Mouse (Mus musculus): ENCODE measurements at regions not wholly inside any gene's neighbourhood (a gene's known extent, or its start where the extent isn't known, plus 50 kb on each side); places are given as distances from the start of the nearest gene placed in this dataset.

DNA sequence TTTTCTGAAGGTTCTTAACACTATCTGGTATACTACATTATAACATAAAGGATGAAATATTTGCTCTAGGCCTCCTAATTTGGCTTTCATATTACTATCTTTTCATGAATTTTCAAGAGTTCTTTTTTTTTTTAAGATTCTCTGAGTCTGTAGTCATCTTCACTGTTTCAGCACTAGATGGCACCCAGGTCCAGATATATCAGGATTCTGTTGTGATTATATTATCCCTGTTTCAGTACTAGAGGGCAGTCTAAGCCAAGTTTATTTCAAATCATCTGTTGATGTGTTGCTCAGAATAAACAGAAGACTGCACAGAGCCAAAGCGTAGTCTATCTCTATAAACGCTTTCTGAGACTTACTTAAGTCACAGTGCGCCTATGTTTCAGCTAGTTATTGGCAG is 1760.2 kb upstream of the Acvr2a start:
- DNase-seq, result no peak

GRCm38 (mm10) chr2:47074191-47074590 is 1739.7 kb upstream of the Acvr2a start:
- DNase-seq, result no peak

DNA sequence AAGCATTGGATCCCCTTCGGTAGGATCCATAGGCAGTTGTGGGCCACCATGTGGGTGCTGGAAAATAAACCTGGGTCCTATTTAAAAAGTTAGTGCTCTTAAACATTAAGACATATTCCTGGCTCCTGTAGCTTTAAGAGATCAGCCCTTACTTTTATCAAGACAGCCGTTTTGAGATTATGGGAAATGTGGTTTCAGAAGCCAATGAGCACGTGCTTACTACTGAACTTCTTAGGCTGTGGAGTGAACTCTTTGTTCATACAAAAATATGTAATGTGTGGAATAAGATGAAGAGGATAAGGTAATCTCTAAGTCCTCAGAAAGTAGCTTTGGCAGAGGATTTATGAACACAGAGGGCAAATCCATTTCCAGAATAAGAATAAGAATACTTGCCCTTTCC is 1738.7 kb upstream of the Acvr2a start:
- no peak for DNase-seq

- peak; percentile 4 to 5 for DNase-seq
Measured at GRCm38 (mm10) chr2:47088635-47089034, 1725.3 kb upstream of the Acvr2a start.

GRCm38 (mm10) chr2:47095993-47096392 is 1717.9 kb upstream of the Acvr2a start:
- DNase-seq, result no peak

GRCm38 (mm10) chr2:47139435-47139834 is 1674.5 kb upstream of the Acvr2a start:
- DNase-seq, result no peak

DNA sequence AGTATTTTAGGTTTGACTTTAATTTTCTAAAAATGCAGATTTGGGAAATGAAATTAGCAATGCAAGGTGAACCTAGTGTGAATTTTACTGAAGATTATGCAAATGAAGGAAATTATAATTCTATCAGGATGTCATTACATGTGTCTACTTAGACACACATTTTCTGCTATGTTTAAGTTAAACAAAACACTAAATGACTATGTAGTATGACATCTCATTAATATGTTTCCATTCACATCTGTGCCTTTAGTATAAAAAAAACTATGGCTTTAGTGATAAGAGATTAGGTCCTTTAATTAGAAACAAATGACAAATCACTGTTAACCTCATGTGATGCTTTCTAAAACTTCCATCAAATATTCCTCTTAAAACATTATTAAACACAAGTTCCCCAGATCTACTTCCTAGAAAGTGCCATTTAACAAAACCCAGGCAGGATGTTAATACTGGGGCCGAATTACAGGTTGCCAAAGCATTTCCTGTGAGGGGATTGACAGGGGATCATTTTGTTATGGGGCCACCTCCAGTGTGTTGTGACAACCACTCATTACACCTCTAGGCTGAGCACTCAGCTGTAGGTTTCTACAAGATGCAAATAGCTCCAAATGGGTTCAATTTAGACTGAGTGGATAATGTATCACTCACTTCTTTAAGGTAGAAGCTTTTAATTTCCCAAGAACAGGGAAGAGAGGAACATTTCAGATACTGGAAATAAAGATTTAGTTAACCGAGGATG is 1629.7 kb upstream of the Acvr2a start:
- DNase-seq, result no peak

Measured in heart, adult 18-20 months (tissue).